Mouse (Mus musculus): Measurements from ENCODE around the gene Slc16a12.

The Slc16a12 gene

GRCm38 (mm10) chr19:34714250-34714666, 32.8 kb downstream of the Slc16a12 start:
- Histone ChIP-seq H3K36me3 (ENCODE audit: control insufficient read depth, insufficient read depth, low read length, poor library complexity, severe bottlenecking) (no peaks in the 10 kb centered on the region), H3K27me3 (ENCODE audit: control insufficient read depth, insufficient read depth, low read length, poor library complexity, severe bottlenecking) (no peaks in the 10 kb centered on the region)
- no peak for DNase-seq (ENCODE audit: low read depth, low spot score)

DNA sequence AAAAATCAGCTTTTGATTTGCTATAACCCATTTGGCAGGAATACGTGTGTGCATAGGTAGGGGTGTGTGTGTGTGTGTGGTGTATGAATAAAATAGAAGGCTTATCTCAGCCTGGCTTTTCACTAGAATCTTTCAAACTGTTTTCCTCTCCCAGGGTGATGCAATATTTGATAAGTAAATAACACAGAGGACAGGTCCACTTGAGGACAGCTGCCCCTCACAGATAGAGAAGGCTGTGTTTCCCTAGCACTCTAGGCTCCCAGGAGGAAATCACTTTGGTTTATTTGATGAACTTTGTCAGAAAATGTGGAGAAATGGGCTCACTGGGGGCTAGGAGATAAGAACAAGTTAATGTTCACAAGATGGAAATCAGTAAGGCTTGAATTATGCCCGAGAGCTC, 35.0 kb downstream of the Slc16a12 start:
- H3K27me3 ChIP-seq (ENCODE audit: control insufficient read depth, insufficient read depth, low read length, poor library complexity, severe bottlenecking), result no peaks in the 10 kb centered on the region
- H3K36me3 ChIP-seq (ENCODE audit: control insufficient read depth, insufficient read depth, low read length, poor library complexity, severe bottlenecking), result no peaks in the 10 kb centered on the region

GRCm38 (mm10) chr19:34708221-34708620, 38.9 kb downstream of the Slc16a12 start:
- Histone ChIP-seq H3K36me3 (ENCODE audit: control insufficient read depth, insufficient read depth, low read length, poor library complexity, severe bottlenecking) (no peaks in the 10 kb centered on the region), H3K27me3 (ENCODE audit: control insufficient read depth, insufficient read depth, low read length, poor library complexity, severe bottlenecking) (no peaks in the 10 kb centered on the region)
- DNase-seq (ENCODE audit: low read depth, low spot score), result no peak

More for the DNA sequence above, 35.0 kb downstream of the Slc16a12 start:
- no peak for DNase-seq (ENCODE audit: low read depth, low spot score)

DNA sequence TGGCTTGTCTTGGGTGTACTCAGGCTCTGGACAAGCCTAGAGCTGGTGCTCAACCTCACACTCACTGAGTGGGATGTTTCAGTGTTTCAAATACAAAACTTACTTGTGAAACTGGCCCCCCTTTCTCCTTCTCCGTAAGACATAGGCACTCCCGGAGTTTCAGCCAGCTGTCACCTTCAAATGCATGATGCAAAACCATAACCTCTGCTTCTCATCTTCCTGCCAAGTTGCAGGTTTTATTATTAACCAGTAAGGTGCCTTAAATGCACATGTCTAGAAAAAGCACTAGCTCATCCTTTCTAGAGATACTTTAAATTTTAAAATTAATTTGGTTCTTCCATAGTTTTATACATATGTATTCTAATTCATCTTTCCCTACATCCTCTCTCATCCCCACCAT, 39.5 kb downstream of the Slc16a12 start:
- H3K36me3 ChIP-seq (ENCODE audit: control insufficient read depth, insufficient read depth, low read length, poor library complexity, severe bottlenecking), result no peaks in the 10 kb centered on the region
- H3K27me3 ChIP-seq (ENCODE audit: control insufficient read depth, insufficient read depth, low read length, poor library complexity, severe bottlenecking), result no peaks in the 10 kb centered on the region
- no peak for DNase-seq (ENCODE audit: low read depth, low spot score)

DNA sequence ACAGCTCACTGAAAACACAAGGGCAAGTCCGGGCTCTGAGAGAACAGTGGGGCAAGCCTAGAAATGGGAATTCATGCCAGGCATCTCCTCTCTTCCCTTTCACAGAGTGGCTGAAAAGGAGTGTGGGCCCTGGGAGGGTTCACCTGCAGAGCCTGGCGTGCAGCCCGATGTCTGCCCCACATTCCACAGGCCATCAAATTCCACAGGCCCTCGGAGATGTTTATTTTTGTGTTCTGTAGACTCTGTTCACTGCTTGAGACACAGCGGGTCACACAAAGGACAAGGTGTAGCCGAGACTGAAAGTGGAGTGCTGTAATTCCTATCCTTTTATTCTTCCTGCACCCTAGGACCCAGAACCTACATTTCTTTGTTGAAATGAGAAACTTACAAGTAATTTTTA, 40.8 kb downstream of the Slc16a12 start:
- Histone ChIP-seq H3K36me3 (ENCODE audit: control insufficient read depth, insufficient read depth, low read length, poor library complexity, severe bottlenecking) (no peaks in the 10 kb centered on the region), H3K27me3 (ENCODE audit: control insufficient read depth, insufficient read depth, low read length, poor library complexity, severe bottlenecking) (no peaks in the 10 kb centered on the region)
- no peak for DNase-seq (ENCODE audit: low read depth, low spot score)

DNA sequence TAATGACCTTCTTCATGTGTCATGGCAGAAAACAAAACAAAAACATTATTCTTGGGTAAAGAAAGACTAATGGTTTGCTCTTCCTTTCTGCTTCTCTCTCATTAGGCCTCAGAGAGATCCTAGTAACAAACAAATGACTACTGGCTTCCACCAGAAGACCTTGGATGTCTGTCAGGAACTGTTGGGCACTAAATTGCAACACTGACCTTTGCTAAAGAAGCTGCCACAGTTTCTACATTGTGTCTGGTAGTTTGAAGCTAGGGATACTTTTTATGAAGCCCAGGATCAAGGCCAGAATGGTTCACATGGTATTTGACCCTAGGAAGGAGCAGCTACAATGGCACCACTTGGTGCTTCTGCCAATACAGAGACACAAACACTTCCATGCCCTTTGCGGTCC, 41.9 kb downstream of the Slc16a12 start:
- no peak for DNase-seq (ENCODE audit: low read depth, low spot score)
- Histone ChIP-seq H3K36me3 (ENCODE audit: control insufficient read depth, insufficient read depth, low read length, poor library complexity, severe bottlenecking) (no peaks in the 10 kb centered on the region), H3K27me3 (ENCODE audit: control insufficient read depth, insufficient read depth, low read length, poor library complexity, severe bottlenecking) (no peaks in the 10 kb centered on the region)

DNA sequence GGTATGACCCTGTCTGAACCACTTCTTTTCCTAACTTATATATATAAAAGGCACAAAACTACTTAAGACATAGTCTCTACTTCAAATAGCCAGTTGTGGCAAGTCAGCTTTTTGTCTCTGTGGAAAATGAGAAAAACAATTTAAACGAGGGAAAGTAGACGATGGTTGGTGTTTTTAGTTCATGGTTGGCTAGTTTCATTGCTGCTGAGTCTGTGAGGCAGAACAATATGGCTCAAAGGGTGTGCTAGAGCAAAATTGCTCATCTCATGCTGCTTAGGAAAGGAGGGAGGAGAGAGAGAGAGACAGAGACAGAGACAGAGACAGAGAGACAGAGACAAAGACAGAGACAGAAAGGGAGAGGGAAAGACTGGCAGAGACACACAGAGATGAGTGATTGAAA, 47.8 kb downstream of the Slc16a12 start:
- peak; percentile 8 for DNase-seq (ENCODE audit: low read depth, low spot score)
- Histone ChIP-seq H3K36me3 (ENCODE audit: control insufficient read depth, insufficient read depth, low read length, poor library complexity, severe bottlenecking) (no peaks in the 10 kb centered on the region), H3K27me3 (ENCODE audit: control insufficient read depth, insufficient read depth, low read length, poor library complexity, severe bottlenecking) (no peaks in the 10 kb centered on the region)

DNA sequence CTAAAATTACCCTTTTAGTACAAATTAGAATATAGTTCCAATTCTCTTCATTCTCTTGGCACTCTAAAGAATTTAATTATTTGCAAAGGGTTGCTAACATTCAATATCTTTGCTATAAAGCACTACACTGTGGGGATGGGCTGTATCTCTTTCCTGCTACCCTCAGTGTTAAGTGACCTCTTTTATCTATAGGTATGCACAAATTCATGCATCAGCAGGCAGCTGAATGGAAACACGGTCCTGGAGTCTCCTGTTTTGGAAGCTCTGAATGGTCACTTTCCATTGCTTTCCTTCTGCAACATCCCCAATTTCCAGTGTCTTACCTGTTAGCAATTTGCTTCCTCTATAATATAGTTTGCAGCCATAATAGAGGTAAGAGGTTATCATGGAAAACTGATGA, 48.2 kb downstream of the Slc16a12 start:
- H3K27me3 ChIP-seq (ENCODE audit: control insufficient read depth, insufficient read depth, low read length, poor library complexity, severe bottlenecking), result no peaks in the 10 kb centered on the region
- no peaks in the 10 kb centered on the region for H3K36me3 ChIP-seq (ENCODE audit: control insufficient read depth, insufficient read depth, low read length, poor library complexity, severe bottlenecking)
- DNase-seq (ENCODE audit: low read depth, low spot score), result no peak

DNA sequence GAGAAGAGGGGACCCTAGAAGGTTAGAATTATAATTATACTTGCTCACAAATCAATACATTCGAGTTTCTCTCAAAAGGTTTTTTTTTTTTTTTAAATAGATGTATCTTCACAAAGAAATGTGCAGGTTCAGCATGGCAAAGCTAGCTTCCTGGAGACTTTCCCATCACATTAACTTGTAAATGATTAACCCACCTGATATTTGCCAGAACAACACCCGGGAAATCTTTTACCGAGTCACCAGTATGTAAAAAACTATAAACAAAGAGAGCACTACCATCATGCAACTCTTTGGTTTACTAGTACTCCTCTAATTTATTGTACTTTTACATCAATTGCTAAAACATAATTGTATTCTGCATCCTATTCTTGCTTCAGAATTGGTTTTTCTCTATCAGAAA, 48.7 kb downstream of the Slc16a12 start:
- no peak for DNase-seq (ENCODE audit: low read depth, low spot score)
- H3K27me3 ChIP-seq (ENCODE audit: control insufficient read depth, insufficient read depth, low read length, poor library complexity, severe bottlenecking), result no peaks in the 10 kb centered on the region
- no peaks in the 10 kb centered on the region for H3K36me3 ChIP-seq (ENCODE audit: control insufficient read depth, insufficient read depth, low read length, poor library complexity, severe bottlenecking)

GRCm38 (mm10) chr19:34697461-34697860, 49.6 kb downstream of the Slc16a12 start:
- H3K27me3 ChIP-seq (ENCODE audit: control insufficient read depth, insufficient read depth, low read length, poor library complexity, severe bottlenecking), result no peaks in the 10 kb centered on the region
- H3K36me3 ChIP-seq (ENCODE audit: control insufficient read depth, insufficient read depth, low read length, poor library complexity, severe bottlenecking), result no peaks in the 10 kb centered on the region
- no peak for DNase-seq (ENCODE audit: low read depth, low spot score)

- H3K36me3 ChIP-seq (ENCODE audit: control insufficient read depth, insufficient read depth, low read length, poor library complexity, severe bottlenecking), result no peaks in the 10 kb centered on the region
- DNase-seq (ENCODE audit: low read depth, low spot score), result peak; percentile 57
- no peaks in the 10 kb centered on the region for H3K27me3 ChIP-seq (ENCODE audit: control insufficient read depth, insufficient read depth, low read length, poor library complexity, severe bottlenecking)
Measured at GRCm38 (mm10) chr19:34696352-34696986, 50.6 kb downstream of the Slc16a12 start.

DNA sequence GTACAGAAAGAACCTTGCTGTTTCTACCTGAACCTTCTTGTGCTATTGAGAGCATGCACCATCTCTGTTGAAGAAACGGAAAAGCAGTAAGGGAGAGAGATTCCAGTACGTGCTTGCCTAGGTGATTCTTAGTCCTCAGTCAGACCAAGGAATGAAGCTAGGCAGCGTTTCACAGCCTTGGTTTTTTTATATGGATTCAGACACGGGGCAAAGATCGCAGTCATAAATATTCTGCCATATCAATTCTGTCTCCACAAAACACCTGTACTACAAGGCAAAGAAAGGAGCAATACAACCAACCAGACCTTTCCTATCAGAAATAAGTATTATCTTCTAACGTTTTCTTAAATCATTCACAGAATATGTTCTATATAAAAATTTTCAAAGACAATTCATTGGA, 55.7 kb downstream of the Slc16a12 start:
- Histone ChIP-seq H3K27me3 (ENCODE audit: control insufficient read depth, insufficient read depth, low read length, poor library complexity, severe bottlenecking) (no peaks in the 10 kb centered on the region), H3K36me3 (ENCODE audit: control insufficient read depth, insufficient read depth, low read length, poor library complexity, severe bottlenecking) (no peaks in the 10 kb centered on the region)
- DNase-seq (ENCODE audit: low read depth, low spot score), result no peak

DNA sequence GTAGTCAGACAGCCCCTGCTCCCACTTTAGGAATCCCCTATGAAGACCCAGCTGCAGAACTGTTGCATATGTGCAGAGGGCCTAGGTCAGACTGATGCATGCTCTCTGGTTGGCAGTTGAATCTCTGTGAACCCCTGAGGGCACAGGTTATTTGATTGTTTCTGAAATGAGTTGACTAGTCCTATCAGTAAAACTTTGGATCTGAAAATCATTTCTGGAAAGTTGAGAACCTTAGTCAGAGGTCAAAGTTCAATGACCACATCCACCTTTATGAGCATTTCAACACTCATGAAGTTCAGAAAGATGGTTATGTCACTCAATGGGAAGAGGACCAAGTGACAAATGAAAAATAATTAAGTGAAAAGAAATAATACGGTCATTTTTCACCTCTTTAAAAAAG, 61.6 kb downstream of the Slc16a12 start:
- H3K27me3 ChIP-seq (ENCODE audit: control insufficient read depth, insufficient read depth, low read length, poor library complexity, severe bottlenecking), result no peaks in the 10 kb centered on the region
- no peaks in the 10 kb centered on the region for H3K36me3 ChIP-seq (ENCODE audit: control insufficient read depth, insufficient read depth, low read length, poor library complexity, severe bottlenecking)
- no peak for DNase-seq (ENCODE audit: low read depth, low spot score)

DNA sequence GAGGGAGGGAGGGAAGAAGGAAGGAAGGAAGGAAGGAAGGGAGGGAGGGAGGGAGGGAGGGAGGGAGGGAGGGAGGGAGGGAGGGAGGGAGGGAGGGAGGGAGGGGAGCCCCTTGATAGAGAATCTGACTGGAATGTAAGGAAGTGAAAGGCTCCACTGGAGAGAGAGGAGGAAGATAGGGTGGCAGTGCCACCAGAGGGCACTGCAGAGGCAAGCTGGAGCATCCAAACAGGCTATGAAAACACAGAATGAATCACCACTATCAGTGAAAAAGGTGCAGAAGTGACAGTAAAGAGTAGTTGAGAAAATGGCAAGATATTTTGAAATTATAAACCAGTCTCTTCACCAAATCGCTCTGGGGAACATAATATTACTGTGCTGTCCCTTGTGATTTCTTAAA, 62.2 kb downstream of the Slc16a12 start:
- no peaks in the 10 kb centered on the region for H3K27me3 ChIP-seq (ENCODE audit: control insufficient read depth, insufficient read depth, low read length, poor library complexity, severe bottlenecking)
- DNase-seq (ENCODE audit: low read depth, low spot score), result peak; percentile 75
- no peaks in the 10 kb centered on the region for H3K36me3 ChIP-seq (ENCODE audit: control insufficient read depth, insufficient read depth, low read length, poor library complexity, severe bottlenecking)

DNA sequence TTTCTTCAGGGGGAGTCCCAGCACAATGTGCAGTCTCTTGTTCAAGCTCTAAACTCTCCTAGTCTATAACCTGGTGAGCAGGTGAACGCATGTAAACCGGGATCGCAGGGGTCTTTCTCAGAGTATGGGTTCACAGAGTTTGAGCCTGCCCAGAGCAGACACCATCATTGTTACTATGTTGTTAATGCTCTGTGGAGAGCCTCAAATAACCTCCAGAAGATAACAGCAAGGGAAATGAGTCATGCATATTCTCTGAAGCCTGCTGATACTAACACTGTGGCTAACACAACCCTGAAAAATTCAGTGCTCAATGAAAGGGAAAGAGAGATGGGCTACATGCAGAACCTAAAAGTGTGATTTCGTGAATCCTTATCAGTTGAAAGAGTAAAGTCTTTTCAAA, 68.7 kb downstream of the Slc16a12 start:
- no peaks in the 10 kb centered on the region for H3K36me3 ChIP-seq (ENCODE audit: control insufficient read depth, insufficient read depth, low read length, poor library complexity, severe bottlenecking)
- no peaks in the 10 kb centered on the region for H3K27me3 ChIP-seq (ENCODE audit: control insufficient read depth, insufficient read depth, low read length, poor library complexity, severe bottlenecking)
- no peak for DNase-seq (ENCODE audit: low read depth, low spot score)

GRCm38 (mm10) chr19:34673476-34673875, 73.6 kb downstream of the Slc16a12 start:
- no peaks in the 10 kb centered on the region; the same call in 1 of the 2 replicates for H3K27me3 ChIP-seq (ENCODE audit: control insufficient read depth, insufficient read depth, low read length, poor library complexity, severe bottlenecking)
- no peaks in the 10 kb centered on the region for H3K36me3 ChIP-seq (ENCODE audit: control insufficient read depth, insufficient read depth, low read length, poor library complexity, severe bottlenecking)
- DNase-seq (ENCODE audit: low read depth, low spot score), result no peak
